Mouse (Mus musculus) lung, postnatal 0 days (tissue): Measurements from ENCODE around the gene Haao.

Experiments
- CTCF ChIP-seq: IDR thresholded peaks from 2 replicates; pipeline ENCODE4 v1.5.1; 2016; ENCODE audit warnings: antibody characterized with exemption, mild to moderate bottlenecking
- EP300 ChIP-seq: IDR thresholded peaks from 2 replicates; pipeline ENCODE4 v1.6.1; 2016; ENCODE audit warnings: antibody characterized with exemption, mild to moderate bottlenecking, control low read depth

DNA sequence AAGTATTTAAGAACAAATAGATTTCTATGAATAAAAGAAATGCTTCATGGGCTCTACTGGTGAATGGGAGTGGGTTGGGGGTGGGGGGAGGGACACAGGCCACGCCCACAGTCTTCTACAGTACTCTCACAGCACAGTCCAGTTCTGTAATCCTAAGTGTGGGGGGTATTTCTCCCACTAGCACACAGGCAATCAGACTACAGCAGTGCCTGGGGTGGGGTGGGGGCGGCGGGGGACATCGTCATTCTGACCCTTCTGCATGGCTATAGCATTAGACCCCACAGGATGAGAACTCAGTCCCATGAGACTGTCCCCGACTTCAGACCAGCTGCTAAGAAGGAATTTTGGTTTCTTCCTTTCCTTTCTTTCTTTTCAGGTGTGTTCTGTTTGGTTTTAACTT is 2.0 kb upstream of the Haao start:
- no peak for TF ChIP-seq CTCF
- no peak for TF ChIP-seq EP300
